Mouse (Mus musculus) liver, embryonic 14.5 days (tissue): ENCODE measurements around the gene Shisal1.

Source experiments
- CTCF ChIP-seq: IDR thresholded peaks from 2 replicates; pipeline ENCODE4 v1.5.1; 2016; ENCODE audit warnings: antibody characterized with exemption, low read depth, control low read depth
- EP300 ChIP-seq: IDR thresholded peaks from 2 replicates; pipeline ENCODE4 v1.6.1; 2016; ENCODE audit warnings: antibody characterized with exemption, low read depth

GRCm38 (mm10) chr15:84412409-84412808, 34.5 kb downstream of the Shisal1 start:
- TF ChIP-seq CTCF (no peak), EP300 (no peak)
